Mouse (Mus musculus) cerebellum, adult 11 months (tissue): Measurements from ENCODE around the gene Tma7.

Experiments
- DNase-seq: peaks from one replicate; pipeline ENCODE4 v3.0.0; 2022

The Tma7 gene

DNA sequence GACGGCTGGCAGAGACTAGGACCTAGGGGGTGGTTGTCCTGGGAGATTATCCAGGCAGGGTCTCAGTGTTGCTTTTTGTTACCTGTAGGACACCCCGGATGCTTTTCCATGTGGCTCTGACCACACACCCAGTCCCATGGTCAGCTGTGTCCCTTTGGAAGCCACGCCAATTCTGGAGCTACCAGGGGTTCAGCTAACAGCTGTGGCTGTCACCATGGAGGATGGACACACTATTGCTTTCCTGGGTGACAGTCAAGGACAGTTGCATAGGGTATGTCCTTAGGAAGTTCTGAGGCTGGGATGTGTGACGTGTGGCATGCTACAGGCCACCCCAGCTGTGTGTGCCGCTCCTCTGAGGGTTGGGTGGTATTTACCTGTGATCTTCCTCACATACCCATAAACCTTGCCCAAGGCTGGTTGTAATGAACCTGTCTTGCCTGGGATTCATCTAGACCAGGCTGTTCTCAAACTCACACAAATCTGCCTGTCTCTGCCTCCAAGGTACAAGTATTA is 19.6 kb upstream of the Tma7 start:
- no peak for DNase-seq

DNA sequence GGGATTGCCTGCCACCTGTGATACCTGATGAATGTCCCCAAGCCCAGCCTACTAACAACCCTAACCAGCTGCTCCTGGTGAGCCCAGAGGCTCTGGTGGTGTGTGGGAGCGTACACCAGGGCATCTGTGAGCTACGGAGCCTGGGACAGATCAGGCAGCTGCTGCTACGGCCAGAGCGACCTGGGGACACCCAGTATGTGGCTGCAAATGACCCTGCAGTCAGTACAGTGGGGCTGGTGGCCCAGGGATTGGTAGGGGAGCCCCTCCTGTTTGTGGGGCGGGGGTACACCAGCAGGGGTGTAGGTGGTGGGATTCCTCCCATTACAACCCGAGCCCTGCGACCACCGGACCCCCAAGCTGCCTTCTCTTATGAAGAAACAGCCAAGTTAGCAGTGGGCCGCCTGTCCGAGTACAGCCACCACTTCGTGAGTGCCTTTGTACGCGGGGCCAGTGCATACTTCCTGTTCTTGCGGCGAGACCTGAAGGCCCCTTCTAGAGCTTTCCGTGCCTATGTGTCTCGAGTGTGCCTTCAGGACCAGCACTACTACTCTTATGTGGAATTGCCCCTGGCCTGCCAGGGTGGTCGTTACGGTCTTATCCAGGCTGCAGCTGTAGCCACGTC is 18.0 kb upstream of the Tma7 start:
- no peak for DNase-seq

DNA sequence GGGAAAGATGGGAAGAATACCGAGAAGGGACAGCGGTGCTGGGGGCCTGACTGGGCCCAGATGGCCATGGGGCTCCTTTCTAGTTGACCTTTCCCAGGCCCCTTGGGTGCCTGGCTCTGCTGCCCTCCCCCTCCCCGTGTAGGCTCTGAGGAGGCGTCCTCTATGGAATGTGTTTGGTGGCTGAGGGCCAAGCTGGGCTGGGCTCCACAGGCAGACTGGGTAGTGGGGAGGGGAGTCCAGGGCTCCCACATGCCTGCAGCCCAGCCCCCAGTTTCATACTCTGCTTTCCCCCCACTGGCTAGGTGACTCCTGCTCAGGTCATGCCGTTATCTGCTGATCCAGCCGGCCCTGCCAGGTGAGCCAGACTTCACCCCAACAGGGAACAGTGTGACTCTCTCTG is 16.6 kb upstream of the Tma7 start:
- DNase-seq, result no peak

DNA sequence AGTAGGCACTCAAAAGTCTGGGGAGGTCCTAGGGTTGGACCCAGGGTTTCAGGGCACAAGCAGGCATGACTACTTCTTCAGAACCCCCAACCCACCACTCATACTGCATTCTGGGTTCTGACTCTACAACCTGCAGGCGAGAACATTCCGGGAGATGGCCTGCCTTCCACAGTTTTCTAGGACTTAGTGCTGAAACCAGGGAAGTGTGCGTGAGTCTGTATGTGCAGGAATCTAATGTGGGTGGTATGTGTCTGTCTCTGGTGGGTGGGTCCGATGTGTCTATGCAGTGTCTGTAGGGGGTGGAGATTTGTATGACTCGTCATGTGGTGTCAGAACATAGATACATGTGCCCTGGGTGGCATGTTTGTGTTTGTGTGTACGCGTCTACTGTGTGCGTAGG is 16.0 kb upstream of the Tma7 start:
- DNase-seq, result no peak

DNA sequence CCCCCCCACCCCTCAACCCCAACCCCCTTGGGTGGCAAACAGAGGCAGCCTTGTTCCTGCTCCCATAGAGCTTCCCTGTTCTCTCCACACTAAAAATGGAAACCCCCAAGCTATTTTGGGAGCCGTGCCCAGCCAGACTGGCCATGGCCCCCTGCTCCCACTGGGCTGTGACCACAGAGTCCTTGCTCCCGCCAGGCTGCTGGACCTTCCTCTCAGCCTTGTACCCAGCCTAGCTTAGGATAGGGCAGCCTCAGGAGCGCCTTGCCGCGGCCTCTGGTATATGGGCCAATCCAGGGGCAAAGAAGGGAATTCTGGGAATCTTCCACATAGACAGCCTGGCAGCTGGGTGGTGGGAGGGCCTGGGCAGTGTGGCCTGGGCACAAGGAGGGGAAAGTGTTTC is 15.4 kb upstream of the Tma7 start:
- peak; percentile 34 for DNase-seq

DNA sequence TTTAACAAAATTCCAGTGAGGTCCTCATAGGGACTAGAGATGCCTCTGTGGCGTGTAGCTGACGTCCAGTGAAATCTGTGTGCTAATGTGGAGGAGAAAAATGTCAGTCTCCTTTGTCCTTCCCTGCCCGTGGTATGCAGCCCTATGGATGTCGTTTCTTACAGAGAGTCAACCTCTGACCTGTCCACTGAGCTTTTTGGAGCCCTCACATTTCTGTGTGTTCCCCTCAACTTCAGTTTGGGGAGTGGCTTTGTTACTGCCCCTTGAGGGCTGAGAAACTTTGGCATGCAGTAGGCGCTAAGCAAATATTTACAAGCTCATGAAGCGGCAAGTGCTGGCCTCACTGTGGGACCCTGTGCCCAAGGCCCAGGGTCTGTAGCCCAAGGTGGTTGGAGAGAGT is 14.9 kb upstream of the Tma7 start:
- no peak for DNase-seq

DNA sequence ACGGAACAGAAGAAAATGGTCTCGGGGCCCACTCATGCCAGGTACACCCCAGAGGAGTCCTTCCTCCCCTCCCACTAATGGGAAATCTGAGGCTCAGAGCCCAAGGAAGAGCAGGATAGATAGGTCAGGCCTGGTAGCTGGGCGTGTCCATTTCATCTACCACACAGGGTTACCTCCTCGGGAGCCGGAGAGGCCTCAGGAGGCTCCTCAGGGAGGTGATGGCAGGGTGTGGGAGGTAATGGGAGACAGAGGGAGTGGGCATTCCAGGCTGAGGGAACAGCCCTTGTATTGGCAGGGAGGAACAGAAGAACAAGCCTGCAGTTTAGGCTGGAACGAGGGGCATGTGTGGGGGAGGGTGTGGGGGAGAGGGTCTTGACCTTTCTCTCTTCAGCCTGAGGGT is 14.5 kb upstream of the Tma7 start:
- DNase-seq, result no peak

DNA sequence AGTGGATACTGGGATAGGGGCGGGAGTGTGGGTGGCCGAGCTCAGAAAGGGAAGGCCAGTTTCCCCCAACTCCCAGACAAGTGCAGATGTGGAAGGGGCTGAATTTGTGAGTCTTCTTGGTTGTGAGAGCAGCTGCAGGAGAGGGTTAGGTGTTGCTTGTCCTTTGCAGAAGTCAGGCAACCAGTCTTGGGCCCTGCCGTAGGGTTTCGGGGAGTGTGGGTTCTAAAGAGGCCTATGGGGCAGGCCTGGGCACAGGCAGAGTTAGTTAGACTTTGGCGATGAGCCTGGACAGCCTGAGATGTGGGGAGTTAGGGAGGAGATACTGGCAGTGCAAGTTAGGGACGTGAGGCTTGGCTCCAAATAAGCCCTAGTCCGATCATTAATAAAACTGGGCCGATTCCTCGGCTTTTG is 13.9 kb upstream of the Tma7 start:
- DNase-seq, result no peak

DNA sequence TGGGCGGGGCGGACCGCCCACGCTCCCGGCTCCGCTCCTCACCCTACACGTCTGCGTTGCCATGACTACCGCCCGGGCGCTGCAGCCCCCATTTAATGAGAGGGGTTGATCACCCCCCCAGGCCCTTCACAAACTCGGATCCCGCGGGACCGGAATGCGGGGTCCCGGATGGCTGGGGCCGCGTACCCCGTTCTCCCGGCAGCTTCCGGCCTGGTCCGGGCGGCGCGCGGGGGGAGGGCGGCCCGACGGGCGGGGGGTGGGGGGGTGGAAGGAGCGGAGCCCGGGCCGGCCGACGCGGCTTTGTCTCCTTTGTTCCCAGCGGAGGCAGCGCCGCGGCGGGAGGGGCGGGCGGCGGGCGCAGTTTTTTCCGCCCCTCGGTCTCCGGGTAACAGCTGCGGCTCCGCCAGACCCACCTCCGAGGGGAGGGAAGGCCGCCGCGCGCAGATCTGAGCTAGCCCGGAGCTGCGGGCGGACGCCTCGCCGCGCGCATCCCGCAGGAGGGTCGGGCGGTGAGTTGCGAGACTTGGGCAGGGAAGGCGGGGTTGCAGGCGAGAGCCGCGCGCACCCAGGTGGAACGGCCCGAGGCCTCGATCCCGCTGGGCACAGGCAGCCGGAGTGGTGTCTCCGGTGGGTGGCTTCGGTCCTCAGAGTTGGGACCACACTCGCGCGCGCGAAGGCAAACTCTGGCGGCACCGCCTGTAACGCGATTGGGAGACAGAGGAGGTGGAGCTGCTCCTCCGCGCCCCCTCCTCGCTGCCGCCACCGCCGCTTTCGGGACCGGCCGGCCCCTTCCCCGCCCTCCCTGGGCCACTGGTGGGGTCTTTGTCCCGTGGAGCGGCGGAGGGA is 13.0 kb upstream of the Tma7 start, which contains the start of gene Plxnb1:
Gene Plxnb1 (plus strand): TSS at position 253 of the 846 bp plus-strand sequence.
- peak; percentile 50 for DNase-seq

DNA sequence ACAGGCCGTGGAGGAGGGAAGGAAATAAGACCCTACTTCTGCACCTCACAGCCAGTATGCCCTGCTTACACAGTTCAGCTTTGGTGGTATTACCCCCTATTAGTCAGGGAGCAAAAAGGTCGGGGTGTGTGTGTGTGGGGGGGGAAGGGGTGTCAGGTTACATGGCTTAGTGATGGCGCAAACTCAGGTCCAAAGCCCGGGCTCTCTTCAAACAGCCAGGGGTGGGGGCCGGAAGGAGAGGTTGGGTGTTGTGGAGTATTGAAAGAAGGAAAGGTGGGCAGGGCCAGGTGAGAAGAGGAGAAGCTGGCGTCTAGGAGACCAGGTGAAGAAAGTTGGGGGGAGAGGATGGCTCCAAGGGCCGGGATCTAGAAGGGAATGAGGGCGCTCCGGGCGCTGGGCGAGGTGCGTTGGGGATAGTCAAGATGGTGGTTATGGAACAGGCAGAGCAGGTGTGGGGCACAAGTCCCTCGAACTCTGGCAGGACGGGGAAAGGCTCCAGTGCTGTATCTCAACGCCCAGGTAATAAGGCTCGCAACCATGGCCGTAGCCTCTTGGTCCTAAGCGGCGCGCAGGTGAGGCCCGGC is 12.3 kb upstream of the Tma7 start:
- no peak for DNase-seq

DNA sequence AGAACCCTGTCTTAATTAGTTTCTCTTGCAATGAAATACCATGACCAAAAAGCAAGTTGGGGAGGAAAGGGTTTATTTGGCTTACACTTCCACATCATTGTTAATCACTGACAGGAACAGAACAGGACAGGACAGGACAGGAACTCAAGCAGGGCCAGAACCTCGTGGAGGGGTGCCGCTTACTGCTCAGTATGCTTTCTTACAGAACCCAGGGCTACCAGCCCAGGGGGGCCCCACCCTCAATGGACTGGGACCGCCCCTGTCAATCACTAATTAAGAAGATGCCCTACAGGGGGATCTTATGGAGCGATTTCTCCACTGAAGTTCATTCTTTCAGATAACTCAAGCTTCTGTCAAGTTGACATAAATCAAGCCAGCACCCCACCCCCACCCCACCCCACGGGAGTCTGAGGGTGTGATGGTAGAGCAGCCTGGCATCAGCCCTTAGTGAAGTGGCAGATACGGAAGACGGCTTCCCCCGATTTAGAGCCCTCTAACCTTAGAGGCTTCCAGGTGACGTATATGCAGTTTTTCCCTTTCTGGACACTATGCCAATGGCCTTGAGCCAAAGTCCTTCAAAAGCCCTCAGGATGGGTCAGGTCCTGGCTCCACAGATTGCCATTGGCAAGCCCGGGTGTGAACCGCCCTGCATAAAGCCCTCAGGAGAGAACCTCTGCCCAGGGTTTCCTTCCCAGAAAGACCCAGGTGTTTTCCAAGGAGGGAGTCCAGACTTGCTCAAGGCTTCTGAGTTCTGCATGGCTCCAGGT is 11.6 kb upstream of the Tma7 start:
- no peak for DNase-seq

DNA sequence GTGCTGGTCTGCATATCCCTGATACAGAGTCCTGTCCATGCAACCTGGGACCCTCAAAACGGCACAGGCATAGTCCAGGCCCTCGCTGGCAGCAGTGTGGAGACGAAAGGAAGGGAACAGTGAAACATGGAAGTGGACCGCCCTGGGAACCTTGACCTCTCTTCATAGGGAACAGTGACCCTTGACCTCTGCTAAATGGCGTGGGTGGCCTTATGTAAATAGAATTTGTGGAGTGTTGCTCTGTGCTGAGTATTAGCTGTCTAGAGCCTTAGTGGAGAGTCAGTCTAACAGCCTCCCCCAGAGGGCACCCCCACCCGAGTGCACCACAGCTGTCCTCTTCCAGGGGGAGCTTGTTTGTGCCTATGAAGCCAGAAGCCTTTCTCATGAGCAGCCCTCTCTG is 10.4 kb upstream of the Tma7 start:
- no peak for DNase-seq

DNA sequence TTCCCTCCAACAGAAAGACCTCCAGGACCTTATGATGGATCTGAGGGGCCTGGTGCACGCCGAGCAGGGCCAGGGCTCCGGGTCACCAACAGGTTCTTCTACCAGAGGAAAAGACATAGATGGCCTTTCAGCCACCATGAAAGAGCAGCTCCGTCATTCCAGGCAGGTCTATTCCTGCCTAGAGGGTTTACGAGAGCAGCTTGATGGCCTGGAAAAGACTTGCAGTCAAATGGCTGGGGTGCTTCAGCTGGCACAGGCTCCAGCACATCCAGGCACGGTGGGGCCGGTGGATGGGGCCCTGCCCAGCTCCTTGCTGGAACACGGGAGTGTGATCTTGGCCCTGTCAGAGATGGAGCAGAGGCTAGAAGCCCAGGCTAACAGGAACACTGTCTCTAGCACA is 9.4 kb upstream of the Tma7 start:
- no peak for DNase-seq

DNA sequence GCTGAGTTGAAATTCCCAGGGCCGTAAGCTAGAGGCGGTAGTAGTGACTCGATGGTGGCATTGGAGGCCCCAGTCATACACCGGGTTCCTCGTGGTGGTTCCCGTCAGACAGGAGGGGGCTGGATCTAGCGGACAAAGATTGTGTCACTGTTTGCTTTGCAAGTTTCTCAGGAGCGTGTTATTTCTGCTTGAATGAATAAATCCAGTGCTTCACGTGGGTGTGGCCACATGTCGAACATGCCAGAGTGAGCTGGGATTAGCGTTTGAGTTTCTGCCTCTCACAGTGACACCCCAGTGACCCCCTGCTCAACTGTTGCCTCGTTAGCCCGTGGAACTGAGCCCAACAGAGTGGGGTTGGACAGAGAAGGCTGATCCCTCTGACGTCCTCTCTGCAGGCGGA is 8.1 kb upstream of the Tma7 start:
- no peak for DNase-seq

DNA sequence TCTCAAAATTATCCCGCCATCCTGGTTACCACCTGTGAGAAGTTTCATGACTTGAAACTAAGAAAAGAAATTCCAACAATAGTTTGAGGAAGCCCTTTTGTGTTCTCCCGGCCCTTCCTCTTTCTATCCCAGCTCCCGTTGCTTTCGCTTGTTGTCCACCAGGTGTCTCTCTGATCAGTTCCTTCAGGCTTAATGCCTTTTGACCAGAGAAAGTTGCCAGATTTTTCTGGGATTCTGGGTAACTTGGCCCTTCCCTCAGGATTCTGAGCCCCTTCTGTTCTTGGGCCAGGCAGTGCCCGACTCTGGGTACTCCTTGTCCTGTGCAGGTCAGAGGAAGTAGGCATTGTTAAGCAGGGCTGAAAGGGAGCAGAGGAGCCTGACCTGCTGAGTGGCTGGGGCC is 5.6 kb upstream of the Tma7 start:
- no peak for DNase-seq

DNA sequence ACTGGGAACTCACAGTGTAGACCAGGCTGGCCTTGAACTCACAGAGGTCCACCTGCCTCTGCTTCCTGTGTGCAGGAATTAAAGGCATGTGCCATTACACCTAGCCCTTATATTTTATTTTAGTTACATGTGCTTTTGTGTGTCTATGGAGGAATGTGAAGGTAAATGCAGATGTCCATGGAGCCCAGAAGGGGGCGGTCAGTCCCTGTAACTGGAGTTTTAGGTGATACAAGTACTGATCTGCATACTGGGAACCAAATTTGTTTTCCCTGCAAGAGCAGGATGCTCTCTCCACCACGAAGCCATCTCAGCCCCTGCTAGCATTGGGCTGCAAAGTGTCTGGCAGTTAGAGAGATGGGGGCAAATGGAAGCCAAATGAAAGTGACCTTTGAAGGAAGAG is 2.5 kb upstream of the Tma7 start:
- DNase-seq, result no peak

DNA sequence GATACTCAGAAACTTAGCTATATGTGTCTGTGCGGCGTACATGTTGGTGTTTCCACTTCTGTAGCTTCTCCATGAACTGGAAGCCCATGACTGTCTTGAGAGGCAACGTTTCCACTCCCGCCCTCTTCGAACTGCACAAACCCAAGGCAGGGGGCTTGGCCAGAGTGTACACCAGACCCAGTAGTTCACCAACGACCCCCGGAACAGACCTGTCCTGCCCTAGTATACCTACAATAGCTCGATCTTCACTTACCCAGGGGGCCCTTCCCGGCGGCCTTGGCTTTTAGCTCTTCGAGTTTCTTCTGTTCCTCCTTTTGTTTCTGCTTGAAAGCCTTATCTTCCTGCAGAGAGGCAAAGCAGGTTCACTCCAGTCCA is 651 bp downstream of the Tma7 start:
- no peak for DNase-seq

DNA sequence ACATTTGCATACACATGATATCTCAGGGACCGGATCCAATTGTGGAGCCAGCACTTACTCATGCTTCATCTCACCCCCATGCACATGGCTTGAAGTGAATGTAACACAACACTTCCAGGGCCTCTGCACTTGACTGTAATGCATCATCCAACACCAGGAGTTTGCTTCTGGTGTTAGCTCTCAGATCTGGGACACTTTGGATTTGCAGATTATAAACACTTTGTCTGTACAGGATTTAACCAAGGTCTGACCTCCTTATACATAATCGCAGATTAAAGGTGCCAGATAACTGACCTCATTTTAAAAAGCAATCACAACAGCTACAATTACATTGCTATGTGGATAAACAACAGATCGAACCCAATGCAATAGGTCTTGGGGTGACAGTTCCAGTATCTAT is 1.9 kb downstream of the Tma7 start:
- DNase-seq, result no peak

DNA sequence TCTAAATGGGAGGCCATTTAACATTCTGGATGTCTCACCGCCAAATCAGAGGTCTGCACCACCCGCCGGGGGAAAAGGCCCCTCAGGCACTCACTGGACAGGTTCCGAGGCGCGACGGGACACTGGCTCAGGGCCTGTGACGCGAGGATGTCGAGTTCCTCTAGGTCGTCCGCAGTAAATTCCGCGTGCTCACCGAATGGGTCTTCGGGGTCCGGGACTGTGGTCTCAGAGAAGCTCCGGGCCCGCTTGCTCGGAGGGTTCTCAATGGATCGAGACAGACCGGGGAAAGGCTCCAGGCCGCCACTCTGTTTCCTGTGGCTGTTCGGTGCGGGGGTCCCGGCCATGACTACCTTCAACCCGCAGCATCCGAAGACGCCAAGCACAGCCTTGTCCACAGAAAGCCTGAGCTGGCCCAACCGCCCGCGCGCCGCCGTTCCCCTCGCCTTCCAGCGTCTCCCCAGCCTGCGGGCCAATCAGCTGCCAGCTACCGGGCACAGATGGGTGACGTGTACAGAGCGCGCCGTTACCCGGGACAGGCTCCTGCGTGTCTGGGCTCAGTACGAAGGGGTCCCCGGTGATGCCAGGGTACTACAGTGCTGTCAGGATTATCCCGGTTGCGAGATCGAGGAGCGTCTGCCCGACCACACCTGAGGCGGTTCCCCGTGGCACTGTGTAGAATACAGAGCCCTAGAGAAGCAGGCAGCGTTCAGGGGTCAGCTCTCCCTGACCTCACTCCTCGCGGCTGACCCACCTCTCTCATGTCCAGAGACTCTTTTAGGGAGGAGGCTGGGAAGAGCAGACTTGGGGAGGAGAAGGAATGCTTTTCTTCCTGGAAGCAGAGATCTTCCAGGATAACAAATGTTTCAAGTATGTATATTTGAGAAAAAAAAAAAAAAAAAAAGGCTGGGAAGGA is 8.5 kb downstream of the Tma7 start, which contains the start of gene Atrip:
Gene Atrip (minus strand): TSS at position 464 of the 913 bp plus-strand sequence.
- DNase-seq, result peak; percentile 87

DNA sequence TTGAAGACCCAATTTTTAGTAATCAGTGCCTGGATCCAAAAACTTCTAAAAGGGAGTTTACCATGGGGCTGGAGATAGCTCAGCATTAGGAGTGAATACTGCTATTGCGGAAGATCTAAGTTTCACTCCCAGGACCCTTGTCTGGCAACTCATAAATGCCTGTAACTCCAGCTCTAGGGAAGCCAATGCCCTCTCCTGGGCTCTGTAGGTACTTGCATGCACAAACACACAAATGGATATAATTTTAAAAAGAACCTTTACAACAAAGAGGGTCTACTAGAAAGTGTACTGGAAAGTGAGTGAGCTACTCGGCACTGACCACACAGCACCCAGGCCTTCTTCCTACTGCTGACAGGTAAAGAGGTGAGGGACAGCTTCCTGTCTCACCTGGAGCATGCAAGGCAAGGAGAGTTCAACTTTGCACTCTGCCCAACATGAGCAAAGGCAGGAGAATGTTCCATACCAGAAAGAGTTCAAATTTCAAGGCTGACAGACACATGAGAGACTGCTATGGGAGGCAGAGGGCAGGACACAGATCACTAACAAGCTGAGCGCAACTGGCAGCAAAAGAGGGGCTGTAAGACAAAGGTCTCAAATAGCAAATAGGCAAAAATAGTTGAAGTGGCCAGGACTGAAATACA is 14.2 kb downstream of the Tma7 start:
- no peak for DNase-seq

DNA sequence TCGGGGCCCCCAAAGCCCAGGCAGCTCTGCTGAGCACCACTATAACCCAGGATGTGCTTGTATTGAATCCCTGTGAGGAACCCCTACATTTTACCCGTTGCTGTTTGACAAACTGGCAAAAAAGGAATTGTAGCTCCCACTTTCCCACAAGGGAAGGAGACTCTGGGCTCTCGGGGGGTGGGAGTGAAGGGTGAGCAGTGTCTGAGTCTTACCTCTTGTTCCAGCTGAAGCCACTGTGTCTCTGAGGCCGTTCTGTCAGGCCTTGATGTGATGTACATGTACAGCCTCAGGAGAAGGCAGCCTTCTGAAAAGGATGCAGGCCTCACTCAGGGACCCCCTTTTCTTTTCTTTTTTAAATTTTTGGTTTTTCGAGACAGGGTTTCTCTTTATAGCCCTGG is 21.5 kb downstream of the Tma7 start:
- DNase-seq, result no peak
